Mouse (Mus musculus) neural tube, embryonic 11.5 days (tissue): ENCODE results near the gene Ngfr. TPM values are rescaled to one million over a fixed set of nuclear protein-coding genes. Genes with fewer than 3 reads are reported as not detected.
"Not testable (repeated sequence)": the region's sequence is repeated elsewhere in the genome, so short reads cannot be mapped to it uniquely, and the experiment has no call there.

Experiments
- ATAC-seq: fragments of 200-750 bp; cut with Nextera tagmentation; 2 replicates; pipeline ENCODE4 v1.8.0; 2017; ENCODE audit warnings: moderate number of reproducible peaks, mild to moderate bottlenecking, moderate TSS enrichment, moderate library complexity; ENCODE audit not compliant: insufficient read depth, low FRiP score, low TSS enrichment
- DNase-seq: peaks from one replicate; pipeline ENCODE4 v3.0.0-alpha.2; 2015; ENCODE audit warnings: low spot score
- H3K27ac ChIP-seq: fragments of 300-500 bp; sonication (generic); 2 replicates; pipeline ENCODE4 v1.5.1; 2014; ENCODE audit warnings: low read depth, mild to moderate bottlenecking, low read length
- H3K27me3 ChIP-seq: fragments of 300-500 bp; sonication (generic); 2 replicates; pipeline ENCODE4 v1.6.1; 2014; ENCODE audit warnings: mild to moderate bottlenecking, low read length, mixed read lengths; ENCODE audit not compliant: control insufficient read depth, insufficient read depth
- H3K36me3 ChIP-seq: fragments of 300-500 bp; sonication (generic); 2 replicates; pipeline ENCODE4 v1.6.1; 2014; ENCODE audit warnings: mild to moderate bottlenecking, low read length, moderate library complexity, mixed read lengths; ENCODE audit not compliant: control insufficient read depth, insufficient read depth
- H3K4me1 ChIP-seq: fragments of 300-500 bp; sonication (generic); 2 replicates; pipeline ENCODE4 v1.6.1; 2014; ENCODE audit warnings: low read length, mixed read lengths; ENCODE audit not compliant: control insufficient read depth, insufficient read depth
- H3K4me2 ChIP-seq: fragments of 300-500 bp; sonication (generic); 2 replicates; pipeline ENCODE4 v1.6.1; 2014; ENCODE audit warnings: low read depth, mild to moderate bottlenecking, moderate library complexity
- H3K4me3 ChIP-seq: fragments of 300-500 bp; sonication (generic); 2 replicates; pipeline ENCODE4 v1.5.1; 2014; ENCODE audit warnings: low read depth, low read length
- H3K9ac ChIP-seq: fragments of 300-500 bp; sonication (generic); 2 replicates; pipeline ENCODE4 v1.6.1; 2014; ENCODE audit warnings: mild to moderate bottlenecking, low read length
- H3K9me3 ChIP-seq: fragments of 300-500 bp; sonication (generic); 2 replicates; pipeline ENCODE4 v1.6.1; 2016; ENCODE audit warnings: low read length; ENCODE audit not compliant: control insufficient read depth
- WGBS: fragments of 180-500 bp; shearing (Covaris S2); extraction: QIAGEN DNeasy Blood & Tissue Kit; methylation state at CpG from one replicate; pipeline ENCODE4 v1.1.7; 2014; 5-methylcytosine and 5-hydroxymethylcytosine counted together
- polyA plus RNA-seq: library from polyadenylated mRNA; unstranded; fragments of >200 nt; fragmentation: Nextera tagmentation; extraction: Ambion mirVana; gene quantifications from 2 replicates; pipeline ENCODE4 v1.2.1, GENCODE M21; 2014

Ngfr gene
- polyA plus RNA-seq, 1 experiment from 2014 or later = 97.6 TPM

GRCm38 (mm10) chr11:95619886-95620444, 32.4 kb upstream of the Ngfr start:
- Histone ChIP-seq H3K4me2 (no peak overlapping the region), H3K9ac (no peak overlapping the region), H3K27ac (no peak overlapping the region), H3K27me3 (no peaks in the 10 kb centered on the region), H3K4me3 (no peak overlapping the region), H3K9me3 (no peaks in the 10 kb centered on the region), H3K36me3 (no peaks in the 10 kb centered on the region), H3K4me1 (peaks cover 19% of the 10 kb centered on the region)
- DNase-seq = no peak
- WGBS = 74% methylated on average over 5 of the region's 5 CpGs
- no peak for ATAC-seq

DNA sequence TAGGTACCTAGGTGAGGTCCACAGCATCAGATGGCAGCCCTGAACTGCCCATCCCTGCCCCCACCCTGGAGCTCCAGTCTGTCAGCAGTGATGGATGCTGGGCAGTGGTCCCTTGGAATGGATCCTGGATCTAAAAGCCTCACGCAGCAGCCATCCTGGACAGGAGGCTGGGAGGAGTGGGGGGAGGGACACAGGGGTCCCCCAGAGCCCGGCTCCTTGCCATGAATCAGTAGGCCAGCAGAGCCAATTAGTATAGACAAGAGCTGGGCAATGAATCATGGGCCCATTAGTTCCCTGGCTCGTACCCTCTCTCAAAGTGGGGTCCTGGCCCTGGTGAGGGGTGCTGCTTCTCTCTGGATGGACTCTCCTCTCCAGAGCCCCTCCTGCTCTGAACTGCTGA, 31.5 kb upstream of the Ngfr start:
- peaks cover 21% of the 10 kb centered on the region for H3K4me1 ChIP-seq
- no peaks in the 10 kb centered on the region for H3K36me3 ChIP-seq
- no peak for DNase-seq
- H3K9me3 ChIP-seq = no peaks in the 10 kb centered on the region
- H3K4me3 ChIP-seq = no peak overlapping the region
- no peak overlapping the region for H3K4me2 ChIP-seq
- H3K27me3 ChIP-seq = no peaks in the 10 kb centered on the region
- no peak overlapping the region for H3K27ac ChIP-seq
- WGBS = 44% methylated on average over 3 of the region's 3 CpGs
- ATAC-seq = no peak
- H3K9ac ChIP-seq = no peak overlapping the region

- no peak overlapping the region for H3K9ac ChIP-seq
- H3K4me2 ChIP-seq = no peak overlapping the region
- no peaks in the 10 kb centered on the region for H3K9me3 ChIP-seq
- ATAC-seq = no peak
- peak overlapping the region; percentile 56; the same call in 1 of the 2 replicates for H3K27ac ChIP-seq
- H3K27me3 ChIP-seq = no peaks in the 10 kb centered on the region
- peaks cover 21% of the 10 kb centered on the region for H3K4me1 ChIP-seq
- 52% methylated on average over 19 of the region's 19 CpGs for WGBS
- no peak for DNase-seq
- H3K4me3 ChIP-seq = no peak overlapping the region
- H3K36me3 ChIP-seq = no peaks in the 10 kb centered on the region
Measured at GRCm38 (mm10) chr11:95617785-95618465, 30.4 kb upstream of the Ngfr start.

GRCm38 (mm10) chr11:95614739-95615138, 27.2 kb upstream of the Ngfr start:
- Histone ChIP-seq H3K27ac (no peak overlapping the region), H3K36me3 (no peaks in the 10 kb centered on the region), H3K9ac (no peak overlapping the region), H3K4me2 (no peak overlapping the region), H3K27me3 (no peaks in the 10 kb centered on the region), H3K9me3 (no peaks in the 10 kb centered on the region), H3K4me1 (peaks cover 16% of the 10 kb centered on the region), H3K4me3 (no peak overlapping the region)
- DNase-seq (no peak), ATAC-seq (no peak)
- 82% methylated on average over 8 of the region's 8 CpGs for WGBS

GRCm38 (mm10) chr11:95611283-95611682, 23.7 kb upstream of the Ngfr start:
- Histone ChIP-seq H3K36me3 (no peaks in the 10 kb centered on the region), H3K4me1 (peaks cover 8% of the 10 kb centered on the region), H3K9me3 (no peaks in the 10 kb centered on the region), H3K9ac (no peak overlapping the region), H3K4me2 (no peak overlapping the region), H3K4me3 (no peak overlapping the region), H3K27ac (no peak overlapping the region), H3K27me3 (no peaks in the 10 kb centered on the region)
- WGBS = 54% methylated on average over 4 of the region's 4 CpGs
- no peak for DNase-seq
- no peak for ATAC-seq

DNA sequence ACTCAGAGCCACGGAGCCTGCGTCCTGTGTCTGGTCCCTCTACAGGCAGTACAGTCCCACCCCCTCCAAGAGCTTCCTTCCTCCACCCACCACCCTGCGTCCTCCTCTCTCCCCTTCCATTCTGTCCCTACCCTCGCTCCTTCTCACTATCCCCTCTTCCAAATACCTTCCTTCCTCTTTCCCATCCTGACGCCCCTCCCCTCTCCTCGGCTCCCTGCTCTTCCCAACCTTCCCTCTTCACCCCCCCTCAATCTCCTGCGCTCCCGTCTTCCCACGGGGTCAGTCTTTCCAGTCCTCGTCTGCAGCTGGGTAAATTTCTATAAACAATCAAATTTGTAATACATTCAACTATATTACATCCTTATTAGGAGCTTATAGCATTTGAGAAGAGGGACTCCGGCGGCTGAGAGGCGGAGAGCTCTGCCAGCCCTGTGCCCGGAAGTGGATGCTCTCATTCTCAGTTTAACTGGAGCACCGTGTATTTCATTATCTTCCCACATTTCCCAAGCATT, 22.9 kb upstream of the Ngfr start:
- peak overlapping the region; percentile 22; the same call in 1 of the 2 replicates for H3K4me2 ChIP-seq
- no peak for ATAC-seq

GRCm38 (mm10) chr11:95609924-95610323, 22.4 kb upstream of the Ngfr start:
- Histone ChIP-seq H3K27ac (no peak overlapping the region), H3K4me2 (peak overlapping the region; percentile 22; the same call in 1 of the 2 replicates), H3K9me3 (no peaks in the 10 kb centered on the region), H3K4me1 (peaks cover 5% of the 10 kb centered on the region), H3K9ac (no peak overlapping the region), H3K4me3 (no peak overlapping the region), H3K27me3 (no peaks in the 10 kb centered on the region), H3K36me3 (no peaks in the 10 kb centered on the region)
- 55% methylated on average over 8 of the region's 8 CpGs for WGBS
- no peak for ATAC-seq
- DNase-seq = no peak

More for the DNA sequence above, 22.9 kb upstream of the Ngfr start:
- DNase-seq = no peak
- no peaks in the 10 kb centered on the region for H3K36me3 ChIP-seq
- H3K9me3 ChIP-seq = no peaks in the 10 kb centered on the region
- no peak overlapping the region for H3K4me3 ChIP-seq
- H3K4me1 ChIP-seq = peaks cover 8% of the 10 kb centered on the region
- H3K27me3 ChIP-seq = no peaks in the 10 kb centered on the region
- no peak overlapping the region for H3K9ac ChIP-seq
- WGBS = 25% methylated on average over 15 of the region's 15 CpGs
- H3K27ac ChIP-seq = no peak overlapping the region

DNA sequence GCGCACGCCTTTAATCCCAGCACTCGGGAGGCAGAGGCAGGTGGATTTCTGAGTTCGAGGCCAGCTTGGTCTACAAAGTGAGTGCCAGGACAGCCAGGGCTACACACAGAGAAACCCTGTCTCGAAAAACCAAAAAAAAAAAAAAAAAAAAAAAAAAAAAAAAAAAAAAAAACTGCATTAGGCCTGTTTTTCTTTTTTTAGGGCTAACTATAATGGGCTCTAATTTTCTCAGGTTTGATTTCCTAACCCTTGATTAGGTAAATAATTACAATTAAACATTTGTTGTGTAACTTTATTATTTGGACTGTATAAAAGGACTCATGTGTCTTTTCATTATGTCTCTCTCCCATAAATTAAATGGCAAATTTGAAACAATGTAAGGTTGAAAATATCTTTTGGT, 19.8 kb upstream of the Ngfr start:
- DNase-seq, H3K27ac ChIP-seq, H3K9ac ChIP-seq, H3K4me2 ChIP-seq, H3K4me3 ChIP-seq, H3K9me3 ChIP-seq, H3K36me3 ChIP-seq, ATAC-seq, H3K27me3 ChIP-seq, H3K4me1 ChIP-seq: not testable (repeated sequence)
- 96% methylated on average over 4 of the region's 5 CpGs for WGBS
